Mouse (Mus musculus) erythroblast, adult 5-6 weeks (primary cell): ENCODE results near the gene Gc. TPM values are rescaled to one million over a fixed set of nuclear protein-coding genes. Genes with fewer than 3 reads are reported as not detected.

Source experiments
- ATAC-seq: replicated peaks from 2 replicates; pipeline ENCODE4 v1.8.0; 2016; ENCODE audit warnings: moderate number of reproducible peaks, mild to moderate bottlenecking, moderate TSS enrichment, inconsistent platforms; ENCODE audit not compliant: poor library complexity, low FRiP score, severe bottlenecking
- total RNA-seq, 2 experiments: library from RNA; stranded (forward) in 1 of 2; stranded (reverse) in 1 of 2; fragments of 150-400 nt in 1 of 2; fragments of 200-764, 138-1000 nt in 1 of 2; gene quantifications; 2 replicates each; pipeline versions ENCODE4 v1.2.3 to v1.2.4; 2015 to 2017; ENCODE audit warnings: low replicate concordance in 2 of 2

Gene Gc
- total RNA-seq, 2 experiments from 2014 or later, result not detected

- no peak for ATAC-seq
Observed at GRCm38 (mm10) chr5:89368045-89368743, 89.5 kb downstream of the Gc start.

Other genes with a start within 250 kb of the Gc start
- gene Npffr2, start 69.5 kb upstream of the Gc start, total RNA-seq (2015; ENCODE audit: low replicate concordance), result not detected in 2 replicates
- not detected in 2 replicates for gene Npffr2, start 69.5 kb upstream of the Gc start, total RNA-seq (2017; ENCODE audit: low replicate concordance)